Mouse (Mus musculus) forebrain, embryonic 14.5 days (tissue): Measurements from ENCODE around the gene Mxi1. TPM values are rescaled to one million over a fixed set of nuclear protein-coding genes. Genes with fewer than 3 reads are reported as not detected.

ENCODE experiments used
- ATAC-seq: fragments of 200-750 bp; cut with Nextera tagmentation; 2 replicates; pipeline ENCODE4 v1.8.0; 2017; ENCODE audit warnings: mild to moderate bottlenecking, moderate library complexity
- DNase-seq: peaks from one replicate; pipeline ENCODE4 v3.0.0-alpha.2; 2015; ENCODE audit warnings: low spot score
- H3K27ac ChIP-seq: fragments of 300-500 bp; sonication (generic); 2 replicates; pipeline ENCODE4 v1.5.1; 2014; ENCODE audit warnings: low read depth, mild to moderate bottlenecking, control low read depth, low read length, moderate library complexity
- H3K27me3 ChIP-seq: fragments of 300-500 bp; sonication (generic); replicated peaks from 2 replicates; pipeline ENCODE4 v1.6.1; 2014; ENCODE audit warnings: low read length, control low read depth, mixed read lengths; ENCODE audit not compliant: control insufficient read depth, insufficient read depth
- H3K36me3 ChIP-seq: fragments of 300-500 bp; sonication (generic); 2 replicates; pipeline ENCODE4 v1.6.1; 2014; ENCODE audit warnings: low read length, control low read depth; ENCODE audit not compliant: control insufficient read depth, insufficient read depth
- H3K4me1 ChIP-seq: fragments of 300-500 bp; sonication (generic); 2 replicates; pipeline ENCODE4 v1.6.1; 2014; ENCODE audit warnings: antibody characterized with exemption, low read length, control low read depth; ENCODE audit not compliant: control insufficient read depth, insufficient read depth
- H3K4me2 ChIP-seq: fragments of 300-500 bp; sonication (generic); 2 replicates; pipeline ENCODE4 v1.6.1; 2014; ENCODE audit warnings: mild to moderate bottlenecking, control low read depth, low read length
- H3K4me3 ChIP-seq: fragments of 300-500 bp; sonication (generic); 2 replicates; pipeline ENCODE4 v1.5.1; 2014; ENCODE audit warnings: low read depth, low read length, control low read depth
- H3K9ac ChIP-seq: fragments of 300-500 bp; sonication (generic); 2 replicates; pipeline ENCODE4 v1.6.1; 2014; ENCODE audit warnings: mild to moderate bottlenecking, low read length, control low read depth, moderate library complexity
- H3K9me3 ChIP-seq: fragments of 300-500 bp; sonication (generic); replicated peaks from 2 replicates; pipeline ENCODE4 v1.6.1; 2016; ENCODE audit warnings: low read length, control low read depth, mixed read lengths; ENCODE audit not compliant: control insufficient read depth
- WGBS: fragments of 180-500 bp; shearing (Covaris S2); extraction: QIAGEN DNeasy Blood & Tissue Kit; methylation state at CpG from one replicate; pipeline ENCODE4 v1.1.7; 2014; 5-methylcytosine and 5-hydroxymethylcytosine counted together
- polyA plus RNA-seq: library from polyadenylated mRNA; unstranded; fragments of >200 nt; fragmentation: Nextera tagmentation; extraction: Ambion mirVana; gene quantifications from 2 replicates; pipeline ENCODE4 v1.2.1, GENCODE M21; 2014

Mxi1 gene
- polyA plus RNA-seq, 1 experiment from 2014 or later = 27.6 TPM

DNA sequence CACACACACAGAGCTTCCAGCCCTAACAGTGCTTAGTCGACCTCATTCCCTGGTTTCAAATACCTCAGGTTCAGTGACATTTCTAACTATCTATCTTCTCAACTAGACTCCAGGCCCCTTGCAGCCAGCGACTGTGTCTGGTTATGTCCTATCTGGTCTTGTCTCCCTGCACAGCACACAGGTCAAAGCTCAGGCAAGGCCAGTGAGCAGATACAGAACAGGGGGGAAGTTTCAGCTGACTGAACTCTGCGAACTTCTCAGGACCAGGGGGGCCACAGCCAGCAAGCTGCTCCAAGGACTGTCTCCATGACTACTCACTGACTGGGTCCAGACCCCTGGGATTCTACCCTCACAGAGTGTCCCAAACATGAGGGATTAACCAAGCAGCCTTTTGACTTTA is 35.1 kb upstream of the Mxi1 start:
- no peak overlapping the region for H3K4me3 ChIP-seq
- ATAC-seq = no peak
- no peaks in the 10 kb centered on the region for H3K9me3 ChIP-seq
- H3K27ac ChIP-seq = no peak overlapping the region
- no peak overlapping the region for H3K4me2 ChIP-seq
- 47% methylated on average over 3 of the region's 3 CpGs for WGBS
- H3K9ac ChIP-seq = no peak overlapping the region
- DNase-seq = no peak
- H3K36me3 ChIP-seq = no peaks in the 10 kb centered on the region
- H3K27me3 ChIP-seq = no peaks in the 10 kb centered on the region
- H3K4me1 ChIP-seq = no peaks in the 10 kb centered on the region

GRCm38 (mm10) chr19:53276902-53277707 is 33.2 kb upstream of the Mxi1 start:
- Histone ChIP-seq H3K36me3 (no peaks in the 10 kb centered on the region), H3K9ac (no peak overlapping the region), H3K4me1 (peaks cover 5% of the 10 kb centered on the region; the same call in 1 of the 2 replicates), H3K9me3 (no peaks in the 10 kb centered on the region), H3K27me3 (no peaks in the 10 kb centered on the region), H3K4me3 (no peak overlapping the region), H3K4me2 (no peak overlapping the region), H3K27ac (no peak overlapping the region)
- no peak for DNase-seq
- 78% methylated on average over 19 of the region's 19 CpGs for whole genome bisulfite sequencing
- no peak for ATAC-seq

GRCm38 (mm10) chr19:53278491-53279415 is 31.6 kb upstream of the Mxi1 start:
- no peaks in the 10 kb centered on the region for H3K36me3 ChIP-seq
- no peak for DNase-seq
- H3K9ac ChIP-seq = no peak overlapping the region
- H3K4me1 ChIP-seq = peaks cover 7% of the 10 kb centered on the region; the same call in 1 of the 2 replicates
- no peak overlapping the region for H3K4me2 ChIP-seq
- ATAC-seq = no peak
- no peak overlapping the region for H3K4me3 ChIP-seq
- WGBS = 74% methylated on average over 19 of the region's 19 CpGs
- no peak overlapping the region for H3K27ac ChIP-seq
- no peaks in the 10 kb centered on the region for H3K27me3 ChIP-seq
- H3K9me3 ChIP-seq = no peaks in the 10 kb centered on the region

DNA sequence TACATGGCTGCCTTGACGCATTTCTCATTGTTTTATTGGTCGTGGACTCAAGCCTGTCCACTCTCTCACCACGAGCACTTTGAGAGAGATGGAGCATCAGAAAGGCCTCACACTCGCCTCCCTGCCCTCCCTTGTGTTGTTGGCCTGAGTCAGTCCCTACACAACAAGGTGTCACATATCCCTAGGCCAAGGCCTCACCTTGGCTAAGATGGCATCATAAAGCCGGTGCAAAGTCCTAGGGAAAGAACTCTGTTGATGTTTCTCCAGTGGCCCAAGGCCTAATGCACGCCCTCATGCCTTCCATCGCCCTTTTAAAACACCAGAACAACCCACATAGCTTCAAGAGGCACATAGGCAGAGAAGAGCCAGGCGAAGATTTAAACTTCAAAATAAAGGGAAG is 30.1 kb upstream of the Mxi1 start:
- no peak for ATAC-seq
- no peak overlapping the region for H3K4me3 ChIP-seq
- peaks cover 19% of the 10 kb centered on the region for H3K4me1 ChIP-seq
- H3K9ac ChIP-seq = no peak overlapping the region
- H3K27ac ChIP-seq = no peak overlapping the region
- no peaks in the 10 kb centered on the region for H3K27me3 ChIP-seq
- H3K9me3 ChIP-seq = no peaks in the 10 kb centered on the region
- H3K36me3 ChIP-seq = no peaks in the 10 kb centered on the region
- WGBS = 89% methylated on average over 8 of the region's 8 CpGs
- DNase-seq = no peak
- H3K4me2 ChIP-seq = no peak overlapping the region

DNA sequence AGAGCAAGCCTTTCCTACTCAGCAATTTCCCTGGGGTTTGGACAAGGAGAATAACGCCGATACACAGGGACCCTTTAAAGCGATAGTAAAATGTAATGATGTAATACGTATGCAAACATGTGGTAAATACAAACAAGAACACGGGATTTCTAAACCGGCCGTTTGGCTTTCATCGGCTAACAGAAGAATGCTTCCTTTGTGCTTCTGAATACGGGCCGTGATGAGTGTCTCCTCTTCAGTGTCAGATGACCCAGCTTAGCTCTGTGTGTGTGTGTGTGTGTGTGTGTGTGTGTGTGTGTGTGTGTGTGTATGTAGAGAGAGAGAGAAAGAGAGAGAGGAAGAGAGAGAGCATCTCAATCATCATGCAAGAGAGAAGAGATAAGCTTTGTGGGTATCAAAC is 27.7 kb upstream of the Mxi1 start:
- no peak overlapping the region for H3K4me2 ChIP-seq
- no peaks in the 10 kb centered on the region for H3K27me3 ChIP-seq
- H3K36me3 ChIP-seq = no peaks in the 10 kb centered on the region
- H3K27ac ChIP-seq = no peak overlapping the region
- DNase-seq = peak; percentile 49
- ATAC-seq = no peak
- peaks cover 20% of the 10 kb centered on the region for H3K4me1 ChIP-seq
- 24% methylated on average over 10 of the region's 10 CpGs for WGBS
- no peak overlapping the region for H3K4me3 ChIP-seq
- no peak overlapping the region for H3K9ac ChIP-seq
- no peaks in the 10 kb centered on the region for H3K9me3 ChIP-seq

- ATAC-seq (no peak), DNase-seq (no peak)
- H3K27ac ChIP-seq = no peak overlapping the region
- H3K9ac ChIP-seq = no peak overlapping the region
- H3K4me3 ChIP-seq = no peak overlapping the region
- peaks cover 20% of the 10 kb centered on the region for H3K4me1 ChIP-seq
- no peaks in the 10 kb centered on the region for H3K36me3 ChIP-seq
- 79% methylated on average over 7 of the region's 7 CpGs for whole genome bisulfite sequencing
- H3K27me3 ChIP-seq = no peaks in the 10 kb centered on the region
- no peaks in the 10 kb centered on the region for H3K9me3 ChIP-seq
- H3K4me2 ChIP-seq = no peak overlapping the region
These were observed 26.6 kb upstream of the Mxi1 start for GRCm38 (mm10) chr19:53283742-53284141.

- H3K9ac ChIP-seq = peak overlapping the region; percentile 43; the same call in 1 of the 2 replicates
- ATAC-seq (peak; percentile 92), DNase-seq (peak; percentile 69)
- H3K9me3 ChIP-seq = no peaks in the 10 kb centered on the region
- peak overlapping the region; percentile 68; the same call in 1 of the 2 replicates for H3K27ac ChIP-seq
- WGBS = 17% methylated on average over 20 of the region's 20 CpGs
- H3K4me2 ChIP-seq = peak overlapping the region; percentile 28; the same call in 1 of the 2 replicates
- H3K4me1 ChIP-seq = peaks cover 20% of the 10 kb centered on the region
- no peaks in the 10 kb centered on the region for H3K36me3 ChIP-seq
- H3K27me3 ChIP-seq = no peaks in the 10 kb centered on the region
- no peak overlapping the region for H3K4me3 ChIP-seq
These were observed 25.8 kb upstream of the Mxi1 start for GRCm38 (mm10) chr19:53284268-53285208.
